Mouse (Mus musculus) left cerebral cortex, adult 8-10 months (tissue): ENCODE results near the gene Ninj2. TPM values are rescaled to one million over a fixed set of nuclear protein-coding genes. Genes with fewer than 3 reads are reported as not detected.

Experiments used
- DNase-seq, 2 experiments: peaks; one replicate each; pipeline ENCODE4 v3.0.0; 2022; ENCODE audit warnings: low spot score in 2 of 2
- total RNA-seq, 4 experiments: library from RNA; stranded (reverse); gene quantifications; 2 replicates each; pipeline ENCODE4 v1.2.4; 2022

Ninj2 gene
- total RNA-seq, 4 experiments from 2014 or later = 1.3 to 3.0 (median 2.2) TPM

GRCm38 (mm10) chr6:120091956-120092355, 1.2 kb upstream of the Ninj2 start:
- DNase-seq = no peak

DNA sequence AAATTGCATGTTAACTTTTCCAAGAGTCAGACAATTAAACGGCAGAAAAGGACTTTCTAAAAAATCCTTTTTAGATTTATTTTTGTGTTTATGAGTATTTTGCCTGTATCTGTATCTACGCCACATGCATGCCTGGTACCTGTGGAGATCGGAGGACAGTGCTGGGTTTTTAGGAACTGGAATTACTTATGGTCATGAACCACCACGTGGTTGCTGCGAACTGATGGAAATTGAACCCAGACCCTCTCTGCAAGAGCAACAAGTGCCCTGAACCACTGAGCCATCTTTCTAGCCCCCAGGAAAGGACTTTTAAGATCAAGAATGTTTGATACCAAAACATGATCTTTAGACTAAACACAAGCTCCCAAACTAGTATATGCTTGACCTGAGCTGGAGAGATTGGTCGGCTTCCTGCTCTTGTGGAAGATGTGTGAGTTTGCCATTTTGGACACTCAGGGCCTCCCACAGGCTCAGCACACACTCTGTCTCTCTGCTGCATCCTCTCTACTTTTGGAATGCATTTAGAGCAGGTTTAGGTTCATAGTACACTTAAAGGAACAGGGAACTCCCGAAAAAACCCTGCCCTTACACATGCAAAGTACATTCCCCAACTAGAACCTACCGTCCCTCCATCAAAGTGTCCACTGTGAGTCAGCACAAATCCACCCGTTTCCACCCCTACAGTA, 1.1 kb downstream of the Ninj2 start:
- no peak for DNase-seq

- DNase-seq = no peak
Measured at GRCm38 (mm10) chr6:120095096-120095495, 1.9 kb downstream of the Ninj2 start.

DNA sequence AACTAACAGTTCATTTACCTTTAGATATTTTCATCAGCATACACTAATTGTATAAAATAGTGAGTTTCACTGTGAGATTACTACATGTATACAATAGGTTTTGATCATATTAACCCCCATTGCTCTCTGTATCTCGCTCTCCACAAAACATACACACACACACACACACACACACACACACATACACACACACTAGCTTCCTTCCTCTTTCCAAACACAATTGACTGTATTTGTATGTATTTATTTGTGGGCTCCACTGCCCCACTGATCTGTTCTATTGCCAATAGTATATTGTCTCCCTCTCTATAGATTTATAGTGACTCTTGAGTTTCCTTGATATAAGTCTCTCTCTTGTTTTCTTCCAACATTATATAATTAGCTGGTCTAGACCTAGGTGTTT, 2.4 kb downstream of the Ninj2 start:
- no peak for DNase-seq

DNA sequence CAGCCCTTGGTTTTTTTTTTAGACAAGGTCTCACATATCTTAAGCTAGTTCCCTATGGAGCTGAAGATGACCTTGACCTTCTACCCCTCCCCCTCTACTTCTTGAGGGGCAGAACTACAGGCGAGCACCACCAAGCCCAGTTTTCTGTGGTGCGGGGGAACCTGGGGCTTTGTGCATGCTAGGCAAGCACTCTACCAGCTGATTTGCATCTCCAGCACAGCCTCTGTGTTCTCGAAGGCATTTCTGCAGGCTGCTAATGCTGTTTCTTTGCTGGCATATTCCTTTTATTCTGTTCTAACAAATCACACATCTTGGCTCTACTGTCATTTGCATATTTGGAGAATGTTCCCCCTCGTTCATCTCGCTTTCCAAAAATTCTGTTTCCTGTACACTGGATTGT, 6.2 kb downstream of the Ninj2 start:
- peak in 1 of 2 experiments; percentile 28 for DNase-seq

- no peak for DNase-seq
Measured at GRCm38 (mm10) chr6:120101221-120101620, 8.1 kb downstream of the Ninj2 start.

GRCm38 (mm10) chr6:120101996-120102395, 8.8 kb downstream of the Ninj2 start:
- no peak for DNase-seq

DNA sequence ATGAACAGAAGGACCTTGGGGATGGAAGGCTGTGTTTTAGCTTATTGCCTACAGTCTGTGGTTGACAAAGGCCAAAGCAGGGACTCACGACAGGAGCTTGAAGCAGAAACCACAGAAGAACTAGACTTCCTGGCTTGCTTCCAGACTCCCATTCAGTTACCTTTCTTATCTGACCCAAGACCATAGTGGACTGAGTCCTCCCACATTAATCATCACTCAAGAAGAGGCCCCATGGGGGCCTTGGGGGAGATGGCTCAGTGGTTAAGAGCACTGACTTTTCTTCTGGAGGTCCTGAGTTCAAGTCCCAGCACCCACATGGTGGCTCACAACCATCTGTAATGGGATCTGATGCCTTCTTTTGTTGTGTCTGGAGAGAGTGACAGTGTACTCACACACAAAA, 10.0 kb downstream of the Ninj2 start:
- no peak for DNase-seq

- DNase-seq = no peak
Measured at GRCm38 (mm10) chr6:120105055-120105454, 11.9 kb downstream of the Ninj2 start.

- no peak for DNase-seq
Measured at GRCm38 (mm10) chr6:120107586-120107985, 14.4 kb downstream of the Ninj2 start.

DNA sequence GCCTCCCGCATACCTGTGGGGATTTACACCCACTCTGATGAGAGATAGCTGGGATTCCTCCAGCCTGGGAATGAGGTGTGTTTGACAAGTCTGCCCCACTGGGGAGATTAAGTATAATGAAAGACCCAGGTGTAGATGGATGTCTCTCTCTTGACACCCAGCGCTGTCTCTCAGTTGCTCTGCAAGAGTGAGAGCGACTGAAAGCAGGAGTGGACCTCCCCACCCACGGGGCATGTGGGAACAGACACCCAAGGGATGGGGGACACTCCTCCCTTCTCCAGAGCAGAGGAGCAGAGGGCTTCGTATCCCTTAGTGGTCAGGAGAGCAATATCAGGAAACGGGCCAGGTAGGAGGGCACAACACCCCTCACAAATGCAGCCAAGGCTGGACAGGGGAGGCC, 14.9 kb downstream of the Ninj2 start:
- DNase-seq = no peak

GRCm38 (mm10) chr6:120109173-120109572, 16.0 kb downstream of the Ninj2 start:
- DNase-seq = peak in 1 of 2 experiments; percentile 85

GRCm38 (mm10) chr6:120109932-120110331, 16.8 kb downstream of the Ninj2 start:
- DNase-seq = no peak

GRCm38 (mm10) chr6:120110738-120111409, 17.7 kb downstream of the Ninj2 start:
- no peak for DNase-seq

- no peak for DNase-seq
Measured at GRCm38 (mm10) chr6:120111410-120111783, 18.2 kb downstream of the Ninj2 start.

GRCm38 (mm10) chr6:120111984-120112803, 19.0 kb downstream of the Ninj2 start:
- DNase-seq = peak in 1 of 2 experiments; percentile 34

GRCm38 (mm10) chr6:120113856-120114255, 20.7 kb downstream of the Ninj2 start:
- DNase-seq = no peak

GRCm38 (mm10) chr6:120114271-120114670, 21.1 kb downstream of the Ninj2 start:
- DNase-seq = no peak

DNA sequence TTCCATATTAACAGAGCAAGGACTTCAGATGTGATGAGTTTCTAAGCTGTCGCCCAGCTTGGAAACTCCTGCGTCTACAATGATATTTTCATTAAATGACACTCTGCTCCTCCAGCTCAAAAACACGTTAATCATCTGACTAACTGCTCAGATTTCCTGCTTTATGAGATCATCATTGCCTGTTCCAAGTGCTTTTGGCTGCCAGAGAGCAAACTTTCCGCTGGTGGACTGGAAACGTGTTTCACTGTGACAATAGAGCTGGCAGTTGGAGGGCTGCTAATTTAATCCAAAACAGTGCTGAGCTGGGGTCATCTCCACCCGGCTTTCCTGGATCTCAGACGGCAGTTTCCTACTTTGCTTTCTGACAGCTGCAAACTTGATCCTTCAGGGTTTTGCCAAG, 21.5 kb downstream of the Ninj2 start:
- peak in 1 of 2 experiments; percentile 21 for DNase-seq

- no peak for DNase-seq
Measured at GRCm38 (mm10) chr6:120115443-120115842, 22.3 kb downstream of the Ninj2 start.

- DNase-seq = no peak
Measured at GRCm38 (mm10) chr6:120119824-120120223, 26.7 kb downstream of the Ninj2 start.

DNA sequence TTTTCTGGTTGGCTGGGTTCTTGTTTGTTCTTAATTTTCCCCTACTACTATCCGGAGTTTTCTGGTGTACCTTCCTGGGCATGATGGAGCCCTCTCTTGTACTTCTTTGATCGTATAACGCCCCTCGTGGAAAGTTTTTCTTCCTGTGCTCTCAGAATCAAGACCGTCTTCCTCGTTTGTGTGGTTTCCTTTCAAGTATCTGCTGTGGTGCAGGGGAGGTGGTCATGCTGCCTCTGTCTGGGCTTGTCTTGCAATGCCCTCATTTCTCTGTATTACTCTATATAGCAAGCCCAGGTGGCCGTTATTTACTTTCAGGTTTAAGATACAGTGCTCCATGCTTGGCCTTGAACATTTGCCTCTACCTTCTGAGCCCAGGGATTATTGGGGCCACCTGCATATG, 31.5 kb downstream of the Ninj2 start:
- DNase-seq = no peak
